Mouse (Mus musculus) frontal cortex, adult 2 months (tissue): ENCODE data around the gene Gm10378. TPM values are rescaled to one million over a fixed set of nuclear protein-coding genes. Genes with fewer than 3 reads are reported as not detected.
"Not testable (repeated sequence)": the region's sequence is repeated elsewhere in the genome, so short reads cannot be mapped to it uniquely, and the experiment has no call there.

Source experiments
- DNase-seq, 2 experiments: peaks; one replicate each; pipeline ENCODE4 v3.0.0; 2022; ENCODE audit warnings: low spot score in 1 of 2; ENCODE audit errors: extremely low spot score in 1 of 2
- polyA plus RNA-seq: library from polyadenylated mRNA; depleted of rRNA; stranded (reverse); fragments of >200 nt; gene quantifications from 2 replicates; pipeline ENCODE4 v1.2.3, GENCODE M21; 2012; rRNA removed

The Gm10378 gene
- 0.08 TPM in 1 of 2 replicates, not detected in the other for polyA plus RNA-seq

GRCm38 (mm10) chr14:42655638-42656037 lies at the start of gene Gm10378:
Gm10378 (plus strand) TSS chr14:42655938.
- not testable (repeated sequence) for DNase-seq

- DNase-seq = not testable (repeated sequence)
These were observed 13.9 kb upstream of the Gm10378 start, which contains the start of gene Gm3633 for GRCm38 (mm10) chr14:42641817-42642216. Gm3633 (minus strand) TSS chr14:42641917.

Other genes with a start within 250 kb of the Gm10378 start
- gene Gm8005, start 216.3 kb upstream of the Gm10378 start, polyA plus RNA-seq = not detected in 2 replicates
- not detected in 2 replicates for gene Gm8011, start 192.1 kb upstream of the Gm10378 start, polyA plus RNA-seq
- gene Gm8020, start 153.6 kb upstream of the Gm10378 start, polyA plus RNA-seq = not detected in 2 replicates
- 0.14 and 0.19 TPM in 2 replicates for gene Gm8024, start 131.7 kb upstream of the Gm10378 start, polyA plus RNA-seq
- not detected in 2 replicates for gene Gm17124, start 56.1 kb upstream of the Gm10378 start, polyA plus RNA-seq
- not detected in 2 replicates for gene Gm3633, start 14.0 kb upstream of the Gm10378 start, polyA plus RNA-seq
- gene Gm3015, start 112.9 kb downstream of the Gm10378 start, polyA plus RNA-seq = not detected in 2 replicates
- not detected in 2 replicates for gene Gm10377, start 142.0 kb downstream of the Gm10378 start, polyA plus RNA-seq
- not detected in 2 replicates for gene Gm21977, start 197.5 kb downstream of the Gm10378 start, polyA plus RNA-seq